Mouse (Mus musculus): Measurements from ENCODE around the gene Mrc2.

Mrc2 gene

DNA sequence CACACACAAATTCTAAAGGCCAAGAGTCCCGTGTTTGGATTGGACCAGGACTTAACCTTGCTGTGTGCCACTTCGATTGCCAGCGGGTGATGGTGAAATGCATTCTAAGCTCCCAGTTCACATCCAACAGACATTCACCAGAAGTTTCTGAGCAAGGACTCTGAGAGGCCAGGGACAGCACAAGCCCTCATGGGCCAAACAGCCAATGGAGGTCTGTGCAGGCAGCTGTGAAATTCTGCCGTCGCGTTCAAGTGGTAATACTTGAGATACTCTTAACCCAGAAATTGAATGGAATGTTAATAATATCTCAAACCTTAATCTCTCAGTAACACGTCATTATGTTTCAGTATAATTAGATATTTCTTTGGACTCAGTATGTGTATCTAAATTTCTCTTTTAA lies 17.8 kb downstream of the Mrc2 start:
- in situ Hi-C loops (cut with MboI, MseI) = loop anchor here (10.0 kb wide), 1 partner anchor 1765 kb away; no protein-coding TSS in a partner anchor

DNA sequence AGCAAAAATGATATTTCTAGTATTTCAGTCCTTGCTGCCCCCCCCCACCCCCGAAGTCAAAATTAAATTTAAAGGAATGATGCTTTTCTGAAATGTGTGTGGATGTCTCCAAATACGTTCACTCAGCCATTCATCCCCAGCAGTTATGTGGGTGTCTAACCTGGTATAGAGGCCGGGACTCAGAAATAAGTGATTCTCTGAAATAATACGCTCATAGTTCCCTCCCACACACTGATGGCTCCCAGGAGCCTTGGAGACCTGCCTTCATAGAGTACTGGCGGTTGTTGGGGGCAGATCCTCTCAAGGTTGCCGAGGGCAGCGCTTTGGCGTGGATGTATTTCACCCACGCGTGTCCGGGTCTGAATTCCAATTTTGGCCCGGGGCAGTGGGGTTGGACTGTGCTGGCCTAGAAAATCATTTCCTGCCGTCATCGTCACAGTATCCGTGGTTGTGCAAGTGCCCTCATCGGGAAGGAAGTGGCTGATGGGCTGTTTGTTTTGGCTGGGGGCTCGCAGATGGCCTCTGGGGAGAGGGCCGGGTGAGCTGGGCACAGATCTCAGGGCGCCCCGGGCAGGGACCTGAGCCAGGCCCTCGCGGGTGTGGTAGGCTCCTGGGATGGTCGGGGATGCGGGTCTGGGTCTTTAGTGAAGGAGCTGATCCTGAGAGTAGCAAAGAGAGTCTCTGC lies 19.0 kb downstream of the Mrc2 start:
- in situ Hi-C loops (cut with MboI, MseI) = loop anchor here (10.0 kb wide), 1 partner anchor 1767 kb away; no protein-coding TSS in a partner anchor

DNA sequence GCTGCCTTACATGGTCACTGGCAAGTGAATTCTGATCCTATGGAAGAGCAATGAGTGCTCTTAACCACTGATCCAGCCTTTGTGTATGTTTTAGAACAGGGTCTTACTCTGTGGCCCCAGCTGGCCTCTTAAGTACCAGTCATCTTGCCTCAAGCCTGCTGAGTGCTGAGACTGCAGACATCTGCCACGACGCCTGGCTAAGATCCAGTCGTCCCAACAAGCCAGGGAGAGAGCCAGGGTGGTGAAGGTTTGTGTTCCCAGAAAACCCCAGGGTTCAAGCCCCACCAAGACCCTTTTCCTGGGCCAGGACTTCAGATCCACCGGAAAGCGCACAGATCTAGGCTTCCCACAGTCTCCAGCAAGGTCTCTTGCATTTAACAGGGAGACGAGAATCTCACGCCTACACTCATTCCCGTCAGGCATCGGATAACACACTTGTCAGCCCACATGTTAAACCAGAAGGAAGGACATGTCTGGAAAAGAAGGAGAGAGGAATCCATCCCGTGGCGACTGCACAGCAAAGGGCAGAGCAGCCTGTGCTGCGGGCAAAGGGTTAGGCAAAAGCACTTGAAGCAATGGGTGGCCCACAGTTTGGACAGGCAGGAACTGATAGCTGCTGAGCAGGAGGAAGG lies 20.0 kb downstream of the Mrc2 start:
- in situ Hi-C loops (cut with MboI, MseI) = loop anchor here (10.0 kb wide), 1 partner anchor 1768 kb away; no protein-coding TSS in a partner anchor

GRCm38 (mm10) chr11:105312972-105313632 lies 20.7 kb downstream of the Mrc2 start:
- in situ Hi-C loops (cut with MboI, MseI) = loop anchor here (10.0 kb wide), 1 partner anchor 1768 kb away; no protein-coding TSS in a partner anchor

DNA sequence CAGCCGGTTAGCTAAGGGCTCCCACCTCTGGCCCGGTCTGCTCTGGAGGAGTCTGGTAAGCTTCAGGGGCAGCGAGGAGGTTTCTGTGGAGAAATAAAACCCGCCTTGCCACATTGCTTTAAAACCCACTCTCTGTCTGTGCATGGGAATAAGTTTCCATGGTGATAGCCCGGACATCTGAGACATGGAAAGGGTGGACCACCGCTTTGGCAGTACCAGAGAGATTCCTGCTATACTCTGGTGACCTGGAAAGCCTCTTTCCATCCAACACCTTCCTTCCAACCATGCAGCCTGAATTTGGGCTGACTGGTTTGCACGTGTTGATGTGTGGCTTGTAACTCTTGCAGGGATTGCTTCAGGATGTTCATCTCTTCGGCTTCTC lies 21.2 kb downstream of the Mrc2 start:
- in situ Hi-C loops (cut with MboI, MseI) = loop anchor here (10.0 kb wide), 1 partner anchor 1769 kb away; no protein-coding TSS in a partner anchor

DNA sequence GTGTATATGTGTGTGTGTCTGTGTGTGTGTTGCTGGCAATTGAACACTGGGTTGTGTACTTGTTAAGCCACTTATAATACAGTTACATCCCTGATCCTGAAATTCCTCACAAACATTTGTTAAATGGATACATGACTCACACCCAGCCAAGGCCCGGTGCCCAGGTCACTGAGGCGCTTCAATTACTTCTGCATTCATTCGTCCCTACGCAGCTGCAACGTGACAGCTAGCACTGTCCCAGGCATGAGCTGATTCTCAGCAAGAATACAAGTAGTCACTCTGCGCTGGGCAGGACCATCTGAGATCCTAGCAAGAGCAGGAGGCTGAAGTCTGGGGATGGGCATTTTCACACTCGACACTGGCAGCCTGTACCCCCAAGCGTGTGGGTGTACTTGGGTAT lies 22.9 kb downstream of the Mrc2 start:
- in situ Hi-C loops (cut with MboI, MseI) = loop anchor here (10.0 kb wide), 1 partner anchor 1770 kb away; no protein-coding TSS in a partner anchor

- in situ Hi-C loops (cut with MboI, MseI) = loop anchor here (10.0 kb wide), 1 partner anchor 1771 kb away; no protein-coding TSS in a partner anchor
Observed at GRCm38 (mm10) chr11:105316121-105316520, 23.7 kb downstream of the Mrc2 start.

- in situ Hi-C loops (cut with MboI, MseI) = loop anchor here (10.0 kb wide), 1 partner anchor 1773 kb away; no protein-coding TSS in a partner anchor
Observed at GRCm38 (mm10) chr11:105317769-105318168, 25.3 kb downstream of the Mrc2 start.

DNA sequence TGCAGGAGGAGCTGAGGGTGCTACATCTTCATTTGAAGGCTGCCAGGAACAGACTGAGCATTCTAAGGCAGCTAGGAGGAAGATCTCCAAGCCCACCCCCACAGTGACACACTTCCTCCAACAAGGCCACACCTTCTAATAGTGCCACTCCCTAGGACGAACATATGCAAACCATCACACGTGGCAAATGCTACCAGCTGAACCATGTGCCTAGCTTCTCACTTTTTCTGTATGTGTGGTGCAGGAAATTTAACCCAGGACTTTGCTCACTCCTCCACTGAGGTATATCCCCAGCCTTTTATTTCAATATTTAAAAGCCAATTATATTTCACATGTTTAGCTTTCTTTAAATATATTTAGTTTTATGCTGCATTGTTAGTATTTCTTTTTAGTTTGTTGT lies 28.6 kb downstream of the Mrc2 start:
- in situ Hi-C loops (cut with MboI, MseI) = no loop called here

GRCm38 (mm10) chr11:105323530-105323929 lies 31.1 kb downstream of the Mrc2 start:
- in situ Hi-C loops (cut with MboI, MseI) = no loop called here

- in situ Hi-C loops (cut with MboI, MseI) = no loop called here
Observed at GRCm38 (mm10) chr11:105327101-105327500, 34.7 kb downstream of the Mrc2 start.

- in situ Hi-C loops (cut with MboI, MseI) = no loop called here
Observed at GRCm38 (mm10) chr11:105329962-105330361, 37.5 kb downstream of the Mrc2 start.

DNA sequence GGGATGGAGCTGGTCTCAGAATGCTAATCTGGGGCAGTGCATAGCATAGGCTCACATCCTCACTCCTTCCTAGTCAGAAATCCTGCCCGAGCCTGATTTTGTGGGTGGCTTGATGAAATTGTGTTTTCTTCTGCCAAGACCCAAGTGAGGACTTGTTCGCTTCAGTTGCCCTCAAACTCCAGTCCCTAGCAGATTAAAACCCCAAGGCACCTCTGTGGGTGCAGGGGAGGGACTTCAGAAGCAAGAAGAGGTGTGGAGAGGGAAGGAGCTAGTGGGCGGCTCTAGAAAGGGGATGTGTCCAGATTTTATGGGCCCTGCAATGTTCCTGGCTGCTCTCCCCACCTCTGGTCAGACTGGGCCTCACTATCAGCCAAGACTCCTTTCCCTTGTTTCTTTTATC lies 38.7 kb downstream of the Mrc2 start:
- in situ Hi-C loops (cut with MboI, MseI) = no loop called here

DNA sequence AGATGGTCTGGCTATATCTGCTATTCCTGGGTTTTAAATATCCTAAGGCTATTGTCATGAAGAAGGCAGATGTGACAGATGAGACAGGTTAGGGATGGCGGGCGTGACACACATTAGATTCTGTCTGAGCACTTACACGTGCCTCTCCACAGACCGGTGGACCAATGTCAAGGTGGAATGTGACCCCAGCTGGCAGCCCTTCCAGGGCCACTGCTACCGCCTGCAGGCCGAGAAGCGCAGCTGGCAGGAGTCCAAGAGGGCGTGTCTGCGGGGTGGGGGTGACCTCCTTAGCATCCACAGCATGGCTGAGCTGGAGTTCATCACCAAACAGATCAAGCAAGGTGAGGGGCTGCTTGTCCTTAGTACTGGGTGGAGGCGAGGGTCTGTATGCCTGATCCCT lies 39.3 kb downstream of the Mrc2 start:
- in situ Hi-C loops (cut with MboI, MseI) = no loop called here

DNA sequence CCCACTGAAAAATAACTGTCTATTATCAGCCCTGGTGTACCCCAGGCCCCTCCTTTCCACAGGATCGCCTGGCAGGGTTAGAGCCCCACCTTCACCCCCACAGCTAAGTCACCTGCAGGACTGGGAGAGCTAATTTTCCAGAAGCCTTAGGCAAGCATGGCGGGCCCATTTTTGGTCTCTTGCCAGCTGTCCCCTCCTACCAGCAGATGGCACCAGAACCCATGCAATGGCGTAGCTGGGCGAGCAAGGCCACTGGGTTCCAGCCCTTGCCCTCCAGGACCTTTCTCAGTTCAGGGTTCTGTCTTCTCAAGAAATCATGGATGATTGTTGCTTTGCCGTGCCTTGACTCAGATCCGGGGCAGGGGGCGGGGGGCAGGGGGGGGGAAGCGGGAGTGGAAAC lies 40.0 kb downstream of the Mrc2 start:
- in situ Hi-C loops (cut with MboI, MseI) = no loop called here

GRCm38 (mm10) chr11:105333867-105334670 lies 41.6 kb downstream of the Mrc2 start:
- in situ Hi-C loops (cut with MboI, MseI) = no loop called here

- in situ Hi-C loops (cut with MboI, MseI) = no loop called here
Observed at GRCm38 (mm10) chr11:105338596-105339390, 46.4 kb downstream of the Mrc2 start.

- in situ Hi-C loops (cut with MboI, MseI) = loop anchor here (5.0 kb wide), 1 partner anchor 572 kb away; no protein-coding TSS in a partner anchor
Observed at GRCm38 (mm10) chr11:105345284-105345683, 52.8 kb downstream of the Mrc2 start.

- in situ Hi-C loops (cut with MboI, MseI) = loop anchor here (5.0 kb wide), 1 partner anchor 570 kb away; no protein-coding TSS in a partner anchor
Observed at GRCm38 (mm10) chr11:105347162-105348161, 55.0 kb downstream of the Mrc2 start.

Data from T-helper 2 cell (primary cell).